Comparison of ENCODE assay signal across 8 mouse cellular contexts in the genomic region with DNA sequence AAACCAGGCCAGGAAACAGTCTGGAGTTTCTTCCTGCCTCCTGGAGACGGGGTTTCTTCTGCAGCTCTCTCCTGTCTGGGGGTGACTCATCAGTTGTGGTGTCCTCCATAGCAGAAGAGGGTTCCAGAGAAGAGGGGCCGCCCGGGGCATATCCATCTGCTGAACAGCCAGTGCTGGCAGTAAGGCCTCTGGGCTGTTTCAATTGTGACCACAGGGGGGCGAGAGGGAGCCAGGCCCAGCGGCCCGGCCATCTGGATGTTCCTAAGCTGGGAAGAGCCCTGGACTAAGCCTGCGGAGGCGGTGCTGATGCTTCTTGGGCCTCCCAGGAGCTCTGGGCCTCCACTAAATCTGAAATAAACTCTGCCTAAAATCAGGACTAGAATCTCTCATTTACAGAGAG. TPM values are rescaled to one million over a fixed set of nuclear protein-coding genes. Genes with fewer than 3 reads are reported as not detected.
DNase-seq lines count a peak whose midpoint lies in the region; ATAC-seq and TF ChIP-seq lines count a peak whose summit lies in the region.

No protein-coding gene starts in this region.

- H3K4me2 ChIP-seq in forebrain, embryonic 12.5 days, result no peak overlapping the region
- no peak overlapping the region for H3K4me2 ChIP-seq in lung, embryonic 14.5 days

- H3K9ac ChIP-seq in forebrain, embryonic 12.5 days, result no peak overlapping the region
- no peak overlapping the region for H3K9ac ChIP-seq in lung, embryonic 14.5 days

- H3K4me1 ChIP-seq in forebrain, embryonic 12.5 days, result peaks cover 6% of the 10 kb centered on the region
- no peaks in the 10 kb centered on the region for H3K4me1 ChIP-seq in lung, embryonic 14.5 days (ENCODE audit: insufficient read depth)

- intact Hi-C loops in heart, postnatal 14 days (cut with DNase I), result loop anchor here (2.0 to 10.0 kb wide), 8 partner anchors 27 to 619 kb away; no protein-coding TSS in a partner anchor

- H3K27me3 ChIP-seq in forebrain, embryonic 12.5 days, result 0 out of 2 replicates have a peak, but pooled peaks cover 8% of the 10 kb centered on the region
- no peaks in the 10 kb centered on the region for H3K27me3 ChIP-seq in lung, embryonic 14.5 days (ENCODE audit: insufficient read depth, low read length)

- TF ChIP-seq CTCF in lung, embryonic 14.5 days (IDR thresholded peaks at IDR 0.05; ENCODE audit: low read depth), result peak; percentile 96

- no peak overlapping the region for H3K4me3 ChIP-seq in forebrain, embryonic 12.5 days (replicated peaks)
- no peak overlapping the region for H3K4me3 ChIP-seq in lung, embryonic 14.5 days (ENCODE audit: low read depth, low read length)

- H3K27ac ChIP-seq in forebrain, embryonic 12.5 days, result no peak overlapping the region
- no peak overlapping the region for H3K27ac ChIP-seq in lung, embryonic 14.5 days (ENCODE audit: low read depth)

- 7% methylated on average over 8 of the region's 8 CpGs for WGBS in forebrain, embryonic 12.5 days
- 7% methylated on average over 8 of the region's 8 CpGs for WGBS in lung, embryonic 14.5 days

- DNase-seq in ES-CJ7 (ENCODE audit: low read depth, low spot score), result peak; percentile 87
- DNase-seq in c-Kit-positive CD71-negative TER-119-negative erythroid progenitor cells, embryonic 14.5 days (ENCODE audit: low read depth), result peak; percentile 63
- DNase-seq in heart, postnatal 14 days, result peak; percentile 91 to 96
- peak; percentile 79 to 93 for DNase-seq in layer of hippocampus, adult 18-20 months (ENCODE audit: low spot score in 2 of 2)
- peak; percentile 92 for DNase-seq in lung, embryonic 14.5 days
- DNase-seq in retina, adult 2 months (ENCODE audit: low read depth, low spot score), result peak; percentile 60
- peak; percentile 81 for DNase-seq in thymus, postnatal 14 days

- ATAC-seq in forebrain, embryonic 12.5 days (ENCODE audit: low FRiP score), result peak; percentile 65
- peak; percentile 77 for ATAC-seq in lung, embryonic 14.5 days (ENCODE audit: insufficient read depth)

- H3K9me3 ChIP-seq in forebrain, embryonic 12.5 days, result no peaks in the 10 kb centered on the region
- no peaks in the 10 kb centered on the region for H3K9me3 ChIP-seq in lung, embryonic 14.5 days (ENCODE audit: low read depth, low read length)

- H3K36me3 ChIP-seq in forebrain, embryonic 12.5 days (replicated peaks), result no peaks in the 10 kb centered on the region
- H3K36me3 ChIP-seq in lung, embryonic 14.5 days (ENCODE audit: insufficient read depth), result no peaks in the 10 kb centered on the region

RNA-seq across cellular contexts. Expression of a gene that starts 5.8 kb away (rescaled TPM):
- polyA plus RNA-seq in forebrain, embryonic 12.5 days (2016; fragmentation: Nextera tagmentation; extraction: Ambion mirVana), result 8.8 and 9.0 TPM in 2 replicates
- 10 to 100 TPM; 16.0 to 22.2 TPM for total RNA-seq in heart, postnatal 14 days (2021)
- 10 to 100 TPM; 53.8 to 63.8 TPM for total RNA-seq in layer of hippocampus, adult 18-20 months (2021)
- polyA plus RNA-seq in lung, embryonic 14.5 days (2014; fragmentation: Nextera tagmentation; extraction: Ambion mirVana), result 4.7 and 8.9 TPM in 2 replicates

RNA-seq across cellular contexts. Expression of a gene that starts 28.8 kb away (rescaled TPM):
- polyA plus RNA-seq in forebrain, embryonic 12.5 days (2016; fragmentation: Nextera tagmentation; extraction: Ambion mirVana), result 77.3 and 83.5 TPM in 2 replicates
- total RNA-seq in heart, postnatal 14 days (2021), result 100 to 1,000 TPM; 118 to 128 TPM
- 100 to 1,000 TPM; 119 to 120 TPM for total RNA-seq in layer of hippocampus, adult 18-20 months (2021)
- 41.2 and 47.5 TPM in 2 replicates for polyA plus RNA-seq in lung, embryonic 14.5 days (2014; fragmentation: Nextera tagmentation; extraction: Ambion mirVana)
